Mouse (Mus musculus) testis, adult 2 months (tissue): ENCODE measurements around the gene Igsf21. TPM values are rescaled to one million over a fixed set of nuclear protein-coding genes. Genes with fewer than 3 reads are reported as not detected.

Experiments used
- H3K27ac ChIP-seq: fragments of 200-500 bp; 2 replicates; pipeline ENCODE4 v1.5.1; 2012; ENCODE audit warnings: low read depth, low read length; ENCODE audit not compliant: control insufficient read depth, insufficient read depth
- H3K27me3 ChIP-seq: fragments of 200-500 bp; 2 replicates; pipeline ENCODE4 v1.6.1; 2012; ENCODE audit warnings: mild to moderate bottlenecking, low read length, moderate library complexity; ENCODE audit not compliant: control insufficient read depth, insufficient read depth
- H3K36me3 ChIP-seq: fragments of 200-500 bp; 2 replicates; pipeline ENCODE4 v1.6.1; 2012; ENCODE audit warnings: mild to moderate bottlenecking, low read length; ENCODE audit not compliant: control insufficient read depth, insufficient read depth
- H3K4me1 ChIP-seq: fragments of 200-500 bp; 2 replicates; pipeline ENCODE4 v1.6.1; 2012; ENCODE audit warnings: low read length; ENCODE audit not compliant: control insufficient read depth, insufficient read depth
- H3K4me3 ChIP-seq: fragments of 200-500 bp; 2 replicates; pipeline ENCODE4 v1.5.1; 2012; ENCODE audit warnings: low read depth, mild to moderate bottlenecking, low read length, moderate library complexity, mixed read lengths; ENCODE audit not compliant: control insufficient read depth
- CTCF ChIP-seq: fragments of 200-500 bp; IDR thresholded peaks from 2 replicates; pipeline ENCODE4 v1.5.1; 2012; ENCODE audit warnings: low read depth, mild to moderate bottlenecking, inconsistent platforms, low read length, moderate library complexity; ENCODE audit not compliant: control insufficient read depth, insufficient read depth, insufficient replicate concordance
- POLR2A ChIP-seq: fragments of 200-500 bp; IDR thresholded peaks from 2 replicates; pipeline ENCODE4 v1.6.1; 2012; ENCODE audit warnings: low read depth, mild to moderate bottlenecking, inconsistent platforms, low read length, moderate library complexity; ENCODE audit not compliant: control insufficient read depth
- polyA plus RNA-seq: library from polyadenylated mRNA; depleted of rRNA; stranded (reverse); fragments of >200 nt; gene quantifications from 2 replicates; pipeline ENCODE4 v1.2.3, GENCODE M21; 2012

Igsf21 gene
- polyA plus RNA-seq, 1 experiment = 0.41 TPM

- no peak overlapping the region for H3K27ac ChIP-seq
- no peak for TF ChIP-seq POLR2A
- no peak for TF ChIP-seq CTCF
- no peak overlapping the region for H3K4me3 ChIP-seq
- H3K27me3 ChIP-seq = no peaks in the 10 kb centered on the region
- H3K36me3 ChIP-seq = no peaks in the 10 kb centered on the region
- peaks cover 7% of the 10 kb centered on the region for H3K4me1 ChIP-seq
Measured at GRCm38 (mm10) chr4:140220326-140221093, 26.1 kb downstream of the Igsf21 start.

GRCm38 (mm10) chr4:140218853-140219852, 27.4 kb downstream of the Igsf21 start:
- H3K36me3 ChIP-seq = no peaks in the 10 kb centered on the region
- no peaks in the 10 kb centered on the region for H3K27me3 ChIP-seq
- TF ChIP-seq CTCF (no peak), POLR2A (no peak)
- H3K4me3 ChIP-seq = no peak overlapping the region
- H3K4me1 ChIP-seq = peaks cover 18% of the 10 kb centered on the region
- H3K27ac ChIP-seq = no peak overlapping the region

DNA sequence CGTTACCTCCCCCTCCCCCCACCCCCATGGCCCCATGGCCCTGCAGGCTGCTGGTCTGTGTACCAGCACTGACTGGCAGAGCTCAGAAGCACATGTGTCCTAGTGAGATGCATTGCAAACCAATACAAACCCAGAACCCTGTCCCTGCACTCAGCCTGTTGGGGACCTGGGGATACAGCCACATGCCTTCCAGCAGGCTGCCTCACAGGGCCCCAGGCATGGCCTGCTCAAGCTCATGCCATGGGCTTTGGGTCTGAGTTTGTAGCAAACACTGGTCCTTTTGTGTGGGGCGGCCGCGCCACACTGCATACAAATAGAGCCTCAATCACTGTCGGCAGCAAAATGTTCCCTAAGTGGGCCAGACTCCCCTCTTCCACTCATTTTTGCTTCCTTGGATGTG, 28.2 kb downstream of the Igsf21 start:
- Histone ChIP-seq H3K27me3 (no peaks in the 10 kb centered on the region), H3K4me1 (peaks cover 18% of the 10 kb centered on the region), H3K27ac (no peak overlapping the region), H3K4me3 (no peak overlapping the region), H3K36me3 (no peaks in the 10 kb centered on the region)
- TF ChIP-seq CTCF (no peak), POLR2A (no peak)

DNA sequence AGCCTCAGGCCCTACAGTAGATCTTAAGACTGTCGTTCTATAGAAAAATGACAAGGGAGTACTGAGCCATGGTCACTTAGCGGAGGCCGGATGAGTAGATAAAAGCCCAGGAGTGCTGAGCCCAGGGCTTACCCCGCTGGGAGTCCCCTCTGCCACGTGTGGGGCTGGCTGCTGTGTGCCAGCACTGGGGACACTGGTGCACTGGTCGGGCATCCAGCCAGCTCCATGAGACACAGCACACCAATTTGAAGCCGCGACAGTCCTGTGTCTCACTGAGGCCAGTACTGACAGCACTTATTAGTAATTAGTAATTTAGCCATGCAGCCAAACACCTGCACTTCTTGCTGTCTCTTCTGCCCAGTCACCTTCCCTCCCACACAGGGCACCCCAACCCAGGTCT, 28.6 kb downstream of the Igsf21 start:
- no peaks in the 10 kb centered on the region for H3K27me3 ChIP-seq
- TF ChIP-seq POLR2A (no peak), CTCF (no peak)
- H3K4me1 ChIP-seq = peaks cover 18% of the 10 kb centered on the region
- no peak overlapping the region for H3K27ac ChIP-seq
- no peaks in the 10 kb centered on the region for H3K36me3 ChIP-seq
- no peak overlapping the region for H3K4me3 ChIP-seq

DNA sequence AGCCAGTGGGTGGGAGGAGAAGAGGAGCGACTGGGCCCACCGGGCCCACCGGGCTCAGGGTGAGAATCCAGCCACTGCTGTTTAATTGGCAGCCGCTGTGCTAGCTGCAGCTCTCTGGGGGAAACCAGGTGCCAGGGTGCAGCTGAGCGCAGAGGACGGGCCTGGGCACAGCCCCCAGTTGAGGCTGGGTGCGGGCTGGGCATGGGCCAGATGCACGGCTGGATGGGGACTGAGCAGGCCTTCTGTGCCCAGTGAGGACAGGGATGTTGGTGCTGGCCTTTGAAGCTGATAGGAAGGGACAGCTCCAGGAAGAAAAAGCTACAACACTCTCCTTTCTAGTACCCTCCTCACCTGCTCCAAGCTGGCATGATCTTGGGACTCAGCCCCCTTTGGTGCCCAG, 30.5 kb downstream of the Igsf21 start:
- no peaks in the 10 kb centered on the region for H3K36me3 ChIP-seq
- H3K27ac ChIP-seq = no peak overlapping the region
- TF ChIP-seq CTCF = no peak
- H3K4me1 ChIP-seq = peaks cover 18% of the 10 kb centered on the region
- peak overlapping the region; percentile 64 for H3K4me3 ChIP-seq
- no peaks in the 10 kb centered on the region for H3K27me3 ChIP-seq

DNA sequence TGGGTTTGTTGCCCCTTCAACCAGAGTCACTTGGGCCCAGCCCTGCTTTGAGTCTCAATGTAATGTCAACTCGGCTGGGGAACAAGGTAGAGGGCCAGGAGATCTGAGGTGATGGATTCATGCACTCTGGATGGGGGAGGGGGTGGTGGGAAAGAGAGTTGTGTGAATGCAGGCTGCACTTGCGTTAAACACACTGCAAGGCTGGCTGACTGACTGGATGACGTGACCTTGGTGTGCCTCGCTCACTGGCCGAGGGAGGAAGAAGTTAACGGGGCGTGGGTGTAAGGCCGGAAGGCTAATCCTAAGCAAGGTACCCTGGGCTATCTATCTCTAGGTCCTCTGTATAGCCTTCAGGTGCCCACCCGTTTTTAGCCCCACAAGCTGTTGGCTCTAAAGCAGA, 31.4 kb downstream of the Igsf21 start:
- Histone ChIP-seq H3K4me3 (peak overlapping the region; percentile 7), H3K4me1 (peaks cover 18% of the 10 kb centered on the region), H3K36me3 (no peaks in the 10 kb centered on the region), H3K27me3 (no peaks in the 10 kb centered on the region), H3K27ac (no peak overlapping the region)
- TF ChIP-seq CTCF = no peak
- no peak for TF ChIP-seq POLR2A

GRCm38 (mm10) chr4:140214406-140214805, 32.2 kb downstream of the Igsf21 start:
- Histone ChIP-seq H3K4me1 (peaks cover 18% of the 10 kb centered on the region), H3K4me3 (no peak overlapping the region), H3K27me3 (no peaks in the 10 kb centered on the region), H3K27ac (no peak overlapping the region), H3K36me3 (no peaks in the 10 kb centered on the region)
- TF ChIP-seq POLR2A = no peak
- TF ChIP-seq CTCF = no peak
